Mouse (Mus musculus) forebrain, postnatal 0 days (tissue): ENCODE measurements at regions not wholly inside any gene's neighbourhood (a gene's known extent, or its start where the extent isn't known, plus 50 kb on each side); places are given as distances from the start of the nearest gene placed in this dataset.

Source experiments
- ATAC-seq: fragments of 200-750 bp; cut with Nextera tagmentation; 2 replicates; pipeline ENCODE4 v1.8.0; 2017; ENCODE audit warnings: mild to moderate bottlenecking, moderate library complexity
- DNase-seq: peaks from one replicate; pipeline ENCODE4 v3.0.0-alpha.2; 2015
- H3K27ac ChIP-seq: fragments of 300-500 bp; sonication (generic); 2 replicates; pipeline ENCODE4 v1.5.1; 2014; ENCODE audit warnings: low read depth, mild to moderate bottlenecking, antibody characterized with exemption, low read length, moderate library complexity, mixed read lengths
- H3K27me3 ChIP-seq: fragments of 300-500 bp; sonication (generic); 2 replicates; pipeline ENCODE4 v1.6.1; 2014; ENCODE audit warnings: mild to moderate bottlenecking, low read length, mixed read lengths; ENCODE audit not compliant: insufficient read depth
- H3K36me3 ChIP-seq: fragments of 300-500 bp; sonication (generic); 2 replicates; pipeline ENCODE4 v1.6.1; 2014; ENCODE audit warnings: mild to moderate bottlenecking, moderate library complexity; ENCODE audit not compliant: insufficient read depth
- H3K4me1 ChIP-seq: fragments of 300-500 bp; sonication (generic); 2 replicates; pipeline ENCODE4 v1.6.1; 2014; ENCODE audit warnings: antibody characterized with exemption; ENCODE audit not compliant: insufficient read depth
- H3K4me2 ChIP-seq: fragments of 300-500 bp; sonication (generic); 2 replicates; pipeline ENCODE4 v1.6.1; 2014; ENCODE audit warnings: low read depth, mild to moderate bottlenecking, moderate library complexity
- H3K4me3 ChIP-seq: fragments of 300-500 bp; sonication (generic); 2 replicates; pipeline ENCODE4 v1.5.1; 2014; ENCODE audit warnings: low read depth, low read length, mixed read lengths
- H3K9ac ChIP-seq: fragments of 300-500 bp; sonication (generic); 2 replicates; pipeline ENCODE4 v1.6.1; 2014; ENCODE audit warnings: mild to moderate bottlenecking
- H3K9me3 ChIP-seq: fragments of 300-500 bp; sonication (generic); 2 replicates; pipeline ENCODE4 v1.6.1; 2016; ENCODE audit warnings: low read length
- CTCF ChIP-seq: sonication (generic); IDR thresholded peaks from 2 replicates; pipeline ENCODE4 v1.5.1; 2016; ENCODE audit warnings: antibody characterized with exemption, control low read depth, low read depth
- WGBS: fragments of 180-500 bp; shearing (Covaris S2); extraction: QIAGEN DNeasy Blood & Tissue Kit; methylation state at CpG from one replicate; pipeline ENCODE4 v1.1.7; 2014; 5-methylcytosine and 5-hydroxymethylcytosine counted together

- H3K4me2 ChIP-seq, result no peak overlapping the region
- H3K36me3 ChIP-seq, result no peaks in the 10 kb centered on the region
- no peak overlapping the region for H3K9ac ChIP-seq
- TF ChIP-seq CTCF, result no peak
- no peak overlapping the region for H3K27ac ChIP-seq
- no peaks in the 10 kb centered on the region for H3K9me3 ChIP-seq
- ATAC-seq (no peak), DNase-seq (no peak)
- H3K4me3 ChIP-seq, result no peak overlapping the region
- H3K4me1 ChIP-seq, result no peaks in the 10 kb centered on the region
- 35% methylated on average over 5 of the region's 5 CpGs for WGBS
- H3K27me3 ChIP-seq, result no peaks in the 10 kb centered on the region
Measured at GRCm38 (mm10) chr16:12359116-12359515, 375.2 kb downstream of the Shisa9 start.

GRCm38 (mm10) chr16:12389545-12389944 lies 405.6 kb downstream of the Shisa9 start:
- H3K27me3 ChIP-seq, result no peaks in the 10 kb centered on the region
- H3K9ac ChIP-seq, result no peak overlapping the region
- H3K36me3 ChIP-seq, result no peaks in the 10 kb centered on the region
- no peak for ATAC-seq
- TF ChIP-seq CTCF, result no peak
- no peak overlapping the region for H3K4me3 ChIP-seq
- no peaks in the 10 kb centered on the region for H3K4me1 ChIP-seq
- 89% methylated on average over 4 of the region's 4 CpGs for WGBS
- H3K4me2 ChIP-seq, result no peak overlapping the region
- no peak for DNase-seq
- no peak overlapping the region for H3K27ac ChIP-seq
- no peaks in the 10 kb centered on the region for H3K9me3 ChIP-seq

GRCm38 (mm10) chr16:12435697-12436221 lies 451.8 kb downstream of the Shisa9 start:
- TF ChIP-seq CTCF, result no peak
- Histone ChIP-seq H3K27me3 (no peaks in the 10 kb centered on the region), H3K9me3 (no peaks in the 10 kb centered on the region), H3K27ac (no peak overlapping the region), H3K9ac (no peak overlapping the region), H3K4me1 (no peaks in the 10 kb centered on the region), H3K36me3 (no peaks in the 10 kb centered on the region), H3K4me3 (no peak overlapping the region), H3K4me2 (no peak overlapping the region)
- DNase-seq, result no peak
- no peak for ATAC-seq
- 52% methylated on average over 4 of the region's 4 CpGs for WGBS

GRCm38 (mm10) chr16:12438622-12439021 lies 454.7 kb downstream of the Shisa9 start:
- DNase-seq (no peak), ATAC-seq (no peak)
- WGBS, result 87% methylated on average over 3 of the region's 3 CpGs
- H3K27ac ChIP-seq, result no peak overlapping the region
- H3K9me3 ChIP-seq, result no peaks in the 10 kb centered on the region
- no peaks in the 10 kb centered on the region for H3K36me3 ChIP-seq
- H3K4me2 ChIP-seq, result no peak overlapping the region
- no peak for TF ChIP-seq CTCF
- no peak overlapping the region for H3K4me3 ChIP-seq
- no peaks in the 10 kb centered on the region for H3K4me1 ChIP-seq
- no peaks in the 10 kb centered on the region for H3K27me3 ChIP-seq
- no peak overlapping the region for H3K9ac ChIP-seq

GRCm38 (mm10) chr16:12454791-12455190 lies 470.9 kb downstream of the Shisa9 start:
- H3K9me3 ChIP-seq, result no peaks in the 10 kb centered on the region
- H3K27ac ChIP-seq, result no peak overlapping the region
- no peak overlapping the region for H3K4me2 ChIP-seq
- ATAC-seq (peak; percentile 42; the same call in 1 of the 2 replicates), DNase-seq (peak; percentile 26)
- WGBS, result 57% methylated on average over 4 of the region's 4 CpGs
- H3K4me3 ChIP-seq, result no peak overlapping the region
- H3K36me3 ChIP-seq, result no peaks in the 10 kb centered on the region
- no peaks in the 10 kb centered on the region for H3K27me3 ChIP-seq
- no peak overlapping the region for H3K9ac ChIP-seq
- TF ChIP-seq CTCF, result no peak
- H3K4me1 ChIP-seq, result no peaks in the 10 kb centered on the region
